Mouse (Mus musculus) heart, postnatal 0 days (tissue): ENCODE measurements around the gene Ccr10.

Experiments used
- CTCF ChIP-seq: IDR thresholded peaks from 2 replicates; pipeline ENCODE4 v1.5.1; 2016; ENCODE audit warnings: antibody characterized with exemption, control low read depth, low read depth
- EP300 ChIP-seq: IDR thresholded peaks from 2 replicates; pipeline ENCODE4 v1.6.1; 2016; ENCODE audit warnings: antibody characterized with exemption, low read depth

DNA sequence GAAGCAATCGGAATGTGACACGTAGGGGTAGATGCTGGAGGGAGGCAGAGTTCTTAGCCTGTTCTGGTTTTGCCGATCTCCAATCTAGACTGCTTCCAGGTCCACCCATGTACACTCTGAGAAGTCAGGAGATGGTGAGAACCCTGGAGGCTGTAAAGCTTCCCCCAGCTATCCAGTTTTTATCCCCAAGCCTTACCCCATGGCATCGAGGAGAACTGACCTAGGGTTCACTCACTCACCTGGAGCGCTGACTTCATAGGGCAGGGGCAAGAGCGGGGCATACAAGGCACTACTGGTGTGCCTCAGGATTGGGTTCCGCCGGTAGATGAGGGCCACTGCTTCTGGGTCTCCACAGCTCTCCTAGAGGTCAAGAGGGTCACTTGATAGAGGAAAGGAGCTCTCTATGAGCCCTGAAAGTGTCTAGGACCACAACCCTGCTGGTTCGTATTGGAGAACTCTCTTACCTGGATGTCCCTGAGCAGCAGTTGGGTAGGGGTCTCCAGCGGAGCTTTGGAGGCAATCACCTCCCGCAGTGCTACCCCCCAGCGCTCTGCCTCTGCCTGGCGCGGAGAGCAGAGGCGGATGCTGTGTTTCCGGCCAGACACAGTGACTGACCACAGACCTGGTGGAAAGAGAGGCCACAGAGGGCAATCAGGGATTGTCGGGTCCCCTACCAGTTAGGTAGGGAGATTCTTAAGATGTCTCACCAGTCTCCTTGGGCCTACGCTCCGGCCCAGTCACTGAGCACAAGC, 7.9 kb downstream of the Ccr10 start:
- no peak for TF ChIP-seq EP300
- TF ChIP-seq CTCF: no peak
